Mouse (Mus musculus) hindbrain, embryonic 12.5 days (tissue): Measurements from ENCODE around the gene Agpat3. TPM values are rescaled to one million over a fixed set of nuclear protein-coding genes. Genes with fewer than 3 reads are reported as not detected.
A peak's percentile ranks its signal among the peaks of the same experiment; 100 is the strongest.

Experiments used
- ATAC-seq: fragments of 200-750 bp; cut with Nextera tagmentation; 2 replicates; pipeline ENCODE4 v1.8.0; 2017; ENCODE audit warnings: moderate TSS enrichment; ENCODE audit not compliant: low FRiP score
- H3K27ac ChIP-seq: fragments of 300-500 bp; sonication (generic); 2 replicates; pipeline ENCODE4 v1.5.1; 2016; ENCODE audit warnings: mild to moderate bottlenecking
- H3K27me3 ChIP-seq: fragments of 300-500 bp; sonication (generic); 2 replicates; pipeline ENCODE4 v1.6.1; 2016; ENCODE audit warnings: mild to moderate bottlenecking
- H3K36me3 ChIP-seq: fragments of 300-500 bp; sonication (generic); 2 replicates; pipeline ENCODE4 v1.6.1; 2016; ENCODE audit warnings: mild to moderate bottlenecking
- H3K4me1 ChIP-seq: fragments of 300-500 bp; sonication (generic); 2 replicates; pipeline ENCODE4 v1.6.1; 2016
- H3K4me2 ChIP-seq: fragments of 300-500 bp; sonication (generic); replicated peaks from 2 replicates; pipeline ENCODE4 v1.6.1; 2016; ENCODE audit warnings: mild to moderate bottlenecking
- H3K4me3 ChIP-seq: fragments of 300-500 bp; sonication (generic); 2 replicates; pipeline ENCODE4 v1.5.1; 2016; ENCODE audit warnings: mild to moderate bottlenecking
- H3K9ac ChIP-seq: fragments of 300-500 bp; sonication (generic); 2 replicates; pipeline ENCODE4 v1.6.1; 2016; ENCODE audit warnings: mild to moderate bottlenecking, moderate library complexity
- H3K9me3 ChIP-seq: fragments of 300-500 bp; sonication (generic); replicated peaks from 2 replicates; pipeline ENCODE4 v1.6.1; 2016; ENCODE audit warnings: mild to moderate bottlenecking
- WGBS: fragments of 180-500 bp; shearing (Covaris S2); methylation state at CpG from one replicate; pipeline ENCODE4 v1.1.7; 2016; 5-methylcytosine and 5-hydroxymethylcytosine counted together
- polyA plus RNA-seq: library from polyadenylated mRNA; unstranded; fragments of >200 nt; fragmentation: Nextera tagmentation; extraction: Ambion mirVana; gene quantifications from 2 replicates; pipeline ENCODE4 v1.2.1, GENCODE M21; 2016

The Agpat3 gene
- polyA plus RNA-seq, 1 experiment from 2014 or later, result 59.2 TPM

DNA sequence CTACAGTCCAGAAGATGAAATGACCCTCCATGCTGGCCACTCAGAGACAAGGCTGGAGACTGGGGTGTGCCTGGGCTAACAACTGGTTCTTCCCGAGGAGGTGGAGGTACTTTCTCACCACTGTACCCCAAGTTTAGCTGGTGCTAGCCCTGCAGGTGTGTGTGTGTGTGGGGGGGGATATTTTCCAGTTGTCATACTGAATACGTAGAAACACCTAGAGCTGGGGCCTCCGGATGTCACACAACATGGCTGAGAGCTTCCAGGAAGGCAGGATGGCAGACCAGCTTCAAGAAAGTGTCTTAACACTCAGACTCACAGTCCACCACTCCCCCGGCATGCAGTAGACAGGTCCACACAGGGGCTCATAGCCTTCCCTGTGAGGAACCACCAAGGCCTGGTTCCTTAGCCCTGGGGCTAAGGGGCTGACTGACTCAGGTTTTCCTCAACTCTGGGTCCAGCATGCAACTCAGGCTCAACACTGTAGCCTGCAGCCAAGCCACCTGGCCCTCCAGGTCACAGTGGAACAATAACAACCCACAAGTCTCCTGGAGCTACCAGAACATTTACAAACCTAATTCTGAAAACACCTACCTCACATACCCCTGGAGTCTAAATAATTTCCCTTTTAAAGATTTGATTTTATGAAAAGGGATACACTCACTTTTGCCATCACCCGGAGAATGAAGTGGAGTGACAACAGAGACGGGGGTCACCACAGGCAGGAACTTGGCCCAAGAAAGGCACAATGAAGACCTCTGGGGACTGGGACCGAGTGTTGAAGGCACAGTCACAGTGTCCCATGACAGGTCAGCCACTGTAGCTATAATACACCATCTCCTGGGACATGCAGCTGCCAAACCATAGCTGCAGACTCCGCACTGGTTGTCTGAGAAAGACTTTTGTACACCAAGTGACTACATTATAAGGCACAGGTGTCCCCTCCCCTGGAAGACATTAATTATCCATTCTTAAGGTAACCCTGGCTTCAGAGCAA is 53.3 kb downstream of the Agpat3 start:
- no peak overlapping the region for H3K27ac ChIP-seq
- ATAC-seq, result no peak

GRCm38 (mm10) chr10:78297576-78298484 is 54.5 kb downstream of the Agpat3 start:
- no peaks in the 10 kb centered on the region for H3K27me3 ChIP-seq
- peaks cover 4% of the 10 kb centered on the region; the same call in 1 of the 2 replicates for H3K36me3 ChIP-seq
- no peak; the same call in 1 of the 2 replicates for ATAC-seq
- WGBS, result 77% methylated on average over 15 of the region's 15 CpGs
- no peak overlapping the region for H3K9ac ChIP-seq
- H3K4me3 ChIP-seq, result no peak overlapping the region
- no peak overlapping the region for H3K4me2 ChIP-seq
- no peaks in the 10 kb centered on the region for H3K4me1 ChIP-seq
- H3K27ac ChIP-seq, result peak overlapping the region; percentile 64
- no peaks in the 10 kb centered on the region for H3K9me3 ChIP-seq

More for the DNA sequence above, 53.3 kb downstream of the Agpat3 start:
- no peak overlapping the region for H3K4me3 ChIP-seq
- H3K4me1 ChIP-seq, result no peaks in the 10 kb centered on the region
- H3K4me2 ChIP-seq, result no peak overlapping the region
- no peaks in the 10 kb centered on the region for H3K9me3 ChIP-seq
- peaks cover 10% of the 10 kb centered on the region; the same call in 1 of the 2 replicates for H3K36me3 ChIP-seq
- H3K27me3 ChIP-seq, result no peaks in the 10 kb centered on the region
- no peak overlapping the region for H3K9ac ChIP-seq
- 92% methylated on average over 8 of the region's 8 CpGs for WGBS

DNA sequence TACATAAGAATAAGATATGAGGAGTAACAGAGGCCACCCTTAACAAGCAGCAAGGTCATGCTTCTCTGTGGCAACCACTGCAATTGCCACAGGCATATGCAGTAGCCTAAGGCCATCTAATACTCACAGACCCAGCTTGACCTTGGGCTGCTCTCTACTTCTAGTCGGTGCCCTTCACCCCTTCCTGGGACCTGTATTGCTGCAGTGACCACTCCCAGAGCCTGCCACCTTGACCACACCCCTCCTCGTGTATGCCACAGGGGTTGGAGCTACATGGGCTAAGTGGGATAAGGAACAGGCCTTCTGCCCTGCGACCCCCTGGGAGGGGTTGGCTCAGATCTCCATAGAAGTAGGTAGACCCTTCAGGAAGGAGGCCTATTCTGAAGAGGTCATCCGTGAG is 55.3 kb downstream of the Agpat3 start:
- Histone ChIP-seq H3K9me3 (no peaks in the 10 kb centered on the region), H3K4me3 (no peak overlapping the region), H3K4me2 (no peak overlapping the region), H3K9ac (no peak overlapping the region), H3K27ac (no peak overlapping the region), H3K4me1 (no peaks in the 10 kb centered on the region), H3K27me3 (no peaks in the 10 kb centered on the region), H3K36me3 (0 out of 2 replicates have a peak, but pooled peaks cover 4% of the 10 kb centered on the region)
- no peak for ATAC-seq
- WGBS, result 81% methylated on average over 4 of the region's 4 CpGs

DNA sequence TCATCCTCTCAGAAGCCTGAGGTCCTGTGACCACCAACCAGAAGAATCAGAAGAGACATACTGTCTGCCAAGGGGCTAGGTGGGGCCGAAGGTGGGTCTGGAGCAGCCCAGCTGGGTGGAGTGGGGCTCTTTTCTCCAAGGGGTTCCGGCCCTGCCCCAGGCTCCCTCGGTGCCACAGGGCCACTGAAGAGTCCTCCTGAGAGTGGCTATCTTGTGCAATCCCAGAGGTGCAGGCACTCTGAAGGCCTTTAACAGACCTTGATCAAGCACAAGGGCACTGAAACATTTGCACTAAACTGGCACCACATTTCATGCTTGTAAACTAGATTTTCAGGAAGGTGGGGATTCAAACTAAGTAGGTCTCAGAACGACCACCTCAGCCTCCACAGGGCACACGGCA is 55.9 kb downstream of the Agpat3 start:
- Histone ChIP-seq H3K9ac (no peak overlapping the region), H3K36me3 (no peaks in the 10 kb centered on the region), H3K4me1 (no peaks in the 10 kb centered on the region), H3K9me3 (no peaks in the 10 kb centered on the region), H3K4me2 (no peak overlapping the region), H3K4me3 (no peak overlapping the region), H3K27me3 (no peaks in the 10 kb centered on the region), H3K27ac (no peak overlapping the region)
- WGBS, result 95% methylated on average over 5 of the region's 5 CpGs
- ATAC-seq, result no peak

DNA sequence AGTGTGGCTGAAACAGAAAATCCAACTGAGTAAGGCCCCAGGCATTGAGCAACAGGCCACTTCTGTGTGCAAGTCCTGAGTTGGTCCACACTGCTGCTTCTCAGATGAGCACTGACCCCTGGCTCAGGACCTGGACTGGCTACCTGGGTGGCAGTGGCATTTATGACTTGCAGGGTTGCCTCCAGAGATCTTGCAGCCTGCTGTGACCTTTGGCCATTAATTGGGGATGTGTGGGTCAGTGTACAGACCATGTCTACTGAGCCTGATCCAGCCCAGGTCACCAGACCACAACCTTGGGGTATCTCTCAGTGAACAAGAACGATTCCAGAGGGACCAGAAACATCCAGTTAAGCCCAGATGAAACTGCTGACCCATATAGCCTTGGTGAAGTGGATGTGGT is 58.7 kb downstream of the Agpat3 start:
- Histone ChIP-seq H3K27me3 (no peaks in the 10 kb centered on the region), H3K9me3 (no peaks in the 10 kb centered on the region), H3K9ac (no peak overlapping the region), H3K36me3 (no peaks in the 10 kb centered on the region), H3K4me2 (no peak overlapping the region), H3K4me1 (no peaks in the 10 kb centered on the region), H3K4me3 (no peak overlapping the region), H3K27ac (no peak overlapping the region)
- no peak for ATAC-seq
- 72% methylated on average over 1 of the region's 1 CpGs for WGBS

DNA sequence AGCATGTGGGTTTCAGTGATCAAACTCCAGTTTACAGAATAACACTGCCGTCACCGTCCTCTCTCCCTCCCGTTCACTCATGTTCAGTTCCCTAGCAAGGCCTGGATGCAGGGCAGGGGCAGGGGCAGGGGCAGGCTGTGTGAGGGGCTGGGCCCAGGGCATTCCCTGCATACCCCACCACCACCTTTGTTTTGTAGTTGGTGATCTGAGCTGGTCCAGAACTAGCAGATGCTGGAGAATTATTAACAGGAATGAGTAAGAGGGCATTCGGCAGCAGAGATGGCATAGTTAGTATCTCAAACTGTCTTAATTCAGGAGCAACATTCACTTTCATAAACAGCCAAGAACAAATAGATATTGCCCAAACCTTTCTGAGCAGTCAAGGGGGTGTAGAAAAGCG is 59.9 kb downstream of the Agpat3 start:
- Histone ChIP-seq H3K4me3 (no peak overlapping the region), H3K4me2 (no peak overlapping the region), H3K27ac (no peak overlapping the region), H3K36me3 (peaks cover 7% of the 10 kb centered on the region), H3K27me3 (no peaks in the 10 kb centered on the region), H3K4me1 (no peaks in the 10 kb centered on the region), H3K9ac (no peak overlapping the region), H3K9me3 (no peaks in the 10 kb centered on the region)
- WGBS, result 95% methylated on average over 5 of the region's 5 CpGs
- no peak for ATAC-seq

DNA sequence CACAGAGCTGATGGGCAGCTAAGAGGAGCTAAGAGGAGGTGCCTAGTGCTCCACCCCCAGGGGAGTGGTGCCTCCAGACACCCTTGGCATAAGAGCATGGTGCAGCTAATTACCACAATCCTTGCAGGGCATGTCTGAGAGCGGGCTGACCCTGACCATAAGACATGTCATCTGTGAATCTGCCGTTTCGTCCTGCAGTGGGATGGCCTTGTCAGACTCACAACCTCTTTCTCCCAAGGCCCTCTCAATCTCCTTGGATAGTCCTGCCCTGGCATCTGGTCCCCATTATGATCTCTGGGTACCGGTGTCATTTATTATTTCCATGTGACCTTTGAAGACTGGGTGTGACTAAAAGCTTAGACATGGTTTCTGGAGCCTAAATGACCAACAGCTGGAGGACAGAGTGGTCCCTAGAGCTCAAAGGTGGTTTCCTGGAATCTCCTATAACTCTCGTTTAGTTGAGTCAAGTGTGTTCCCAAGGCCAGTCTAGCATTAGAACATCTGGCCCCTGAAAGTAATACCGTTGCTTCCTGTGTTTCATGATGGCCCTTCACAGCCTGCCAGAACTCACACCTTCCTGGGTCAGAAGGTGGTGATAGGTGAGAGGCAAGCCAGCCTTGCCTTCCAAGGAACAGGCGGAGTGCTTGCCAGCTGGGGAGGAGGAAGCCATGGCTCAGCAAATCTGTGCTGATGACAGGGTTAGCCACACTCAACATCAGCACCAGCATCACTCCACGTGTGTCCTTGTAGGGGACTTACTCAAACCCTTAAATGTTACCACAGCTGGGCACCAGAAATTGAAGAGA is 61.4 kb downstream of the Agpat3 start:
- no peak overlapping the region for H3K9ac ChIP-seq
- 71% methylated on average over 8 of the region's 8 CpGs for WGBS
- H3K27me3 ChIP-seq, result no peaks in the 10 kb centered on the region
- H3K9me3 ChIP-seq, result no peaks in the 10 kb centered on the region
- H3K4me1 ChIP-seq, result no peaks in the 10 kb centered on the region
- H3K36me3 ChIP-seq, result peaks cover 21% of the 10 kb centered on the region
- H3K4me3 ChIP-seq, result no peak overlapping the region
- no peak overlapping the region for H3K27ac ChIP-seq
- no peak overlapping the region for H3K4me2 ChIP-seq
- ATAC-seq, result no peak

DNA sequence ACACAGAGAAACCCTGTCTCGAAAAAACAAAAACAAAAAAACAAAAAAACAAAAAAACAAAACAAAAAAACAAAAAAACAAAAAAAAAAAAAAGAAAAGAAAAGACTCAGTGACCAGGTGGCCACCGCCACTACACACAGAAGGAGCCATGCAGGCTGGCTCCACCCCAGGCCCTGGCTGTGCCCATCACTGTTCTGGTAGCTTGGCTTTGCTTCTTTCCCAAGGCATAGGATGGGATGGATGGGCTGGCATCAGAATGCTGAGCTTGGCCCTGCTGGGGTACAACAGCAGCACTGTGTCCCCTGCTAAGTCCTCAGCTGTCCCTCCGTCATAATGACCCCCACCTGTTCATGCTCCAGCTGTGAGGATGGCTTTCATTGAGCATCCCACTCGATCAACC is 63.4 kb downstream of the Agpat3 start:
- no peaks in the 10 kb centered on the region for H3K27me3 ChIP-seq
- peaks cover 31% of the 10 kb centered on the region for H3K36me3 ChIP-seq
- no peak for ATAC-seq
- H3K4me3 ChIP-seq, result no peak overlapping the region
- H3K4me2 ChIP-seq, result no peak overlapping the region
- WGBS, result 91% methylated on average over 4 of the region's 4 CpGs
- H3K4me1 ChIP-seq, result no peaks in the 10 kb centered on the region
- no peaks in the 10 kb centered on the region for H3K9me3 ChIP-seq
- H3K9ac ChIP-seq, result no peak overlapping the region
- H3K27ac ChIP-seq, result no peak overlapping the region

- no peak overlapping the region for H3K4me2 ChIP-seq
- H3K9me3 ChIP-seq, result no peaks in the 10 kb centered on the region
- H3K4me3 ChIP-seq, result no peak overlapping the region
- peaks cover 38% of the 10 kb centered on the region for H3K36me3 ChIP-seq
- H3K9ac ChIP-seq, result no peak overlapping the region
- no peak overlapping the region for H3K27ac ChIP-seq
- no peak for ATAC-seq
- WGBS, result 84% methylated on average over 5 of the region's 5 CpGs
- H3K27me3 ChIP-seq, result no peaks in the 10 kb centered on the region
- no peaks in the 10 kb centered on the region for H3K4me1 ChIP-seq
These were observed 64.2 kb downstream of the Agpat3 start for GRCm38 (mm10) chr10:78288135-78288534.

- H3K27ac ChIP-seq, result no peak overlapping the region
- H3K9me3 ChIP-seq, result no peaks in the 10 kb centered on the region
- H3K36me3 ChIP-seq, result peaks cover 44% of the 10 kb centered on the region
- 93% methylated on average over 22 of the region's 22 CpGs for WGBS
- H3K9ac ChIP-seq, result no peak overlapping the region
- no peaks in the 10 kb centered on the region for H3K4me1 ChIP-seq
- no peak overlapping the region for H3K4me3 ChIP-seq
- H3K27me3 ChIP-seq, result no peaks in the 10 kb centered on the region
- H3K4me2 ChIP-seq, result no peak overlapping the region
- ATAC-seq, result no peak
These were observed 64.7 kb downstream of the Agpat3 start for GRCm38 (mm10) chr10:78287465-78288132.

- H3K9ac ChIP-seq, result no peak overlapping the region
- H3K27ac ChIP-seq, result no peak overlapping the region
- WGBS, result 91% methylated on average over 4 of the region's 4 CpGs
- H3K36me3 ChIP-seq, result peaks cover 58% of the 10 kb centered on the region
- H3K4me3 ChIP-seq, result no peak overlapping the region
- no peak for ATAC-seq
- H3K4me1 ChIP-seq, result no peaks in the 10 kb centered on the region
- H3K27me3 ChIP-seq, result no peaks in the 10 kb centered on the region
- no peaks in the 10 kb centered on the region for H3K9me3 ChIP-seq
- H3K4me2 ChIP-seq, result no peak overlapping the region
These were observed 66.3 kb downstream of the Agpat3 start for GRCm38 (mm10) chr10:78285959-78286358.
